Mouse (Mus musculus): ENCODE results near the gene Gmppb.
"Not testable (repeated sequence)": the region's sequence is repeated elsewhere in the genome, so short reads cannot be mapped to it uniquely, and the experiment has no call there.

Gmppb gene

DNA sequence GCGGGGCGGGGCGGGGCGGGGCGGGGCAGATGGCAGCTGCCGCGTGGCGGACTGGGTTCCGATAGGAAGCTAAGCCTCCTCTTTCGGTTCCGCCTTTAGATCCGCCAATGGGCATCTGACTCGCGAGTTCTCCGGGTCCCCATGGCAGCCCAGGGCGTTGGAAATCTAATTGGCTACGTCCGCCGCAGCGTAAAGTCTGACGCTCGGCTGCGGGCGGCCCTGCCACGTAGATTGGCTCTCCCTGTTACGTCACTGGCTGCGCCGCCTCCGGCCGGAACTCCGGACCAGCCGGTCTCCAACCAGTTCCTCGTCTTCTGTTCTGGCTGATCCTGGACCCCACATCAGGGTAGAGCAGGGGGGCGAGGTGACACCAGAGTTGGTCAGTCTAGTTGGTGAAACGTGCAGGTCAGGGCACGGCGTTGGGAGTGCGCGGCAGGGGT lies at the start of gene Gmppb:
Gmppb (plus strand) TSS at position 227 of the 440 bp plus-strand sequence.
- DNase-seq (ENCODE audit: low spot score in 2 of 2): peak; percentile 85 to 96

DNA sequence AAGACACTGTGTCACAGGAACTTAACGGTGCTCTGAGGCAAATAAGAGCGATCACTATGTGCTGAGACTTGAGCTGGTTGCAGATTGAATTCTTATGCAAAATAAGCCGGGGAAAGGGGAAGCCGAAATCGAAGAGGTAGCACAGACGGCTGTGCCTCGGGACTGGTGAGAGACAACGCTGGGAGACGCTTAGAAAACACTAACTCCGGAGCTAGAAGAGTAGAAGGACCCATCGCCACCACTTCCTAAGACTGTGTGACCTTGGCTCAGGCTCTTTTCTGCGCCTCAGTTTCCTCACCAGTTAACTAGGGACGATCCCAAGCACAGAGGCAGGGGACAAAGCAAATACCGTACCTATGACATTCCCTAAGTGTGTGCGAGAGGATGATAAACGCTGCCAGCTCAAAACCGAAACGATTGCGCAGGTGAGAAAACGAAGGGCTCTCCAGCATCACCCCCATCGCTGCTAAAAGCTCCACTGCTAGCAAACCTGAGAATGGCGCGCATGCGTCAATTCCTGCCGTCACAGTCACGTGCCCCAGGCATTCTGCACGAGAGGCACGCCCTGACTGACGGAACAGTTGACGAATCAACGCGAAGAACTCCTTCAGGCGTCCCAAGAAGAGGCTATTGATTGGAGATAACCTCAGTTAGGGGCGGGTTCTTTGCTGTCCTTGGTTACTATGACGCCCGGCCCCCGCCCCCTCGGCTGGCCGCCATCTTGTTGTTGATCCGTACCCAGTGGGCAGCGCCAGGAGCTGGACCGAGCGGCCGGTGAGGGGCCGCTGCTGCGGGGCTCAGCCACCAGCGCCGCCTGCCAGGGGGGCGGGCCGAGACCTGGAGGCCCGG lies 46.9 kb upstream of the Gmppb start, which contains the start of gene Ip6k1:
Ip6k1 (plus strand) TSS at position 580 of the 849 bp plus-strand sequence.
- DNase-seq (ENCODE audit: low spot score in 2 of 2): peak; percentile 99

DNA sequence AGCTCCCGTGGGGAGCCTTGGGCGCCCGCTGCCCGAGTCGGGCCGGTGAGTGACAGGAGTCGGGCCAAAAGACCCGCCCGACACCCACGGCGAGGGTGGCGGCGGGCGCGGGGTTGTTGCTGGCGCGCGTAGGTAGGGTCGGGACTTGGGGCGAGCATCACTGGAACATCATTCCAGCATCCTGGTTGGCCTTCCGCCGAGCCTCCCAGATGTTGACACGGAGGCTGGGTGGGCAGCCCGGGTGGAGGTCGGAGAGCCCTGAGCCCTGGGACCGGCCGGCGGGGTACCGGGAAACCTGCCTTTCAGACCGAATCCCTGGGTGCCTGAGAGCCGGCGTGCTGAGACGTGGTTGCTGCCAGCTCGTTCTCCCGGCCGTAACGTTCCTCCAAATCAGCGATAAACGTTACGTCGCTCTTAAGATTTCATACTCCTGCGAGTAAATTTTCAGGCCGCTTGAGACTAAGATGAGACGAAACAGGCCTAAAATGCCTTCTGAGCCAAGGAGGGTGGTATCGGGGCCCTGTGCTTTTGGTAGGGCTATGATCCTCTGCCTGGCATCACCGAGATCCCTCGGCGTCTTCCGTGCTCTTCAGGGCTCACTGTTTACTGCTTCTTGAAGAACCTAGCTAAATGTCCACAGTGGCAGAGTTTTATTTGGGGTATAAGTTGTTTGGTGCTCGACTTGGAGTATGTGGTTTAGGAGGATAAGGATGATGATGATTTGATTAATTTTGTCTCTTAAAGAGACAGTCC lies 46.1 kb upstream of the Gmppb start:
- no peak for DNase-seq (ENCODE audit: low spot score in 2 of 2)

DNA sequence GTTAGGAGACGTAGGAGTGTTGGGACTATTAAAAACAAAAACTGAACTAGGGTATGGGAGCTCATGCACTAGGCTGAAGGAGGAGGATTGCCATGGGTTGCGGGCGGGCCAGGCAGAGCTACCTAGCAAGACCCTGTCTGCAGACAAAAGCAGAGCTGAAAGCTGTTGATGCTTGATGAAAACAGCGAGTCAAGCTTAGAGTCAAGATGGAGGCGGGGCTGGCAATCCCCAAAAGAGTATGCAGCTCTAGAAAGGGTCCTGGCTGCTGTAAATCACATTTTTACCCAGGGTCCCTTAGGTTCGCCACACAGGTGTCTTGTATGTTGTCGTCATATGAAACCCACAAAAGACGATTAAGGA lies 45.5 kb upstream of the Gmppb start:
- DNase-seq (ENCODE audit: low spot score in 2 of 2): peak in 1 of 2 experiments; percentile 19

DNA sequence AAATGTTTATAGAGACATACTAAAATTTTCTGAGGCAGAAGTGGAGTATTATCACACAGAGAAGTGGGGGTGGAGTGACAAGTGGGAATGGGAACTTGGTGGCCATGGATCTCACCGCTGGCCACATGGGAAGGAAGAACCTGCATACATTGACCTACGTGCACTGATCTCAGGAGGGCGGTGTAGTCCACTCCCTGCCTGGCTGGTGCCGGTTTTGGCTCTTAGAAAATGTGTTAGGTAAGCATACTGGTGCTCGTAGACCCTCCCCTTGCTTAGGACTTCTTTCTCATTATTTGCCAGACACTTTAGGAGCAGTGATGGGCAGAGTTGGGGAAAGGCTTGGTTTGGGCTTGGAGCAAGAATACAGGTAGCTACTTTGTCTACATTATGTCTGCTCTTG lies 41.0 kb upstream of the Gmppb start:
- no peak for DNase-seq (ENCODE audit: low spot score in 2 of 2)

DNA sequence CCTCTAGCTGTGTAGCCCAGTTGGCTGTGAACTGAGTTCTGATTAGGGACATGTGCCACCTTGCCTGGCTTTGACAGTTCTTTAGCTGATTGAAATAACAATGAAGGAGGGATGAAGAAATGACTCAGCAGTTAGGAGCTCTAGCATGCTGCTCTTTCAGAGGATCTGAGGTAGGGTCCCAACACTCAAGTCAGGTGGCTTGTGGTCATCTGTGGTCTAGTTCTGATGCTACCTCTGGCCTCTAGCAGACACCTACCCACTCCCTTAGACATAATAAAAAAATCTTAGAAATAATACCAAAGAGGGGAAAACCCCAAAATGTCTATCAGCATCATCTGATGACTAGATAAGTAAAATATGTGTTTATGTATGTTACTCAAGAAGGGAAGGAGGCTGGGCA lies 38.7 kb upstream of the Gmppb start:
- DNase-seq (ENCODE audit: low spot score in 2 of 2): no peak

DNA sequence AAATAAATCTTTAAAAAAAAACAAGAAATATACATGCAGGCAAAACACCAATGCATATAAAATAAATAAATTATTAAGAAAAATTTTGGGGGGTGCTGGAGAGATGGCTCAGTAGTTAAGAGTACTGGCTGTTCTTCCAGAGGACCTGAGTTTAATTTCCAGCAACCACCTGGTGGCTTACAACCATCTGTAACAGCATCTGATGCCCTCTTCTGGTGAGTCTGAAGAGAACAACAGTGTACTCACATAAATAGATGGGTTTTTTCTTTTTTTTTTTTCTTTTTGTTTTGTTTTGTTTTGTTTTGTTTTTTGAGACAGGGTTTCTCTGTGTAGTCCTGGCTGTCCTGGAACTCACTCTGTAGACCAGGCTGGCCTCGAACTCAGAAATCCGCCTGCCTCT lies 35.5 kb upstream of the Gmppb start:
- DNase-seq (ENCODE audit: low spot score in 2 of 2): not testable (repeated sequence)

DNA sequence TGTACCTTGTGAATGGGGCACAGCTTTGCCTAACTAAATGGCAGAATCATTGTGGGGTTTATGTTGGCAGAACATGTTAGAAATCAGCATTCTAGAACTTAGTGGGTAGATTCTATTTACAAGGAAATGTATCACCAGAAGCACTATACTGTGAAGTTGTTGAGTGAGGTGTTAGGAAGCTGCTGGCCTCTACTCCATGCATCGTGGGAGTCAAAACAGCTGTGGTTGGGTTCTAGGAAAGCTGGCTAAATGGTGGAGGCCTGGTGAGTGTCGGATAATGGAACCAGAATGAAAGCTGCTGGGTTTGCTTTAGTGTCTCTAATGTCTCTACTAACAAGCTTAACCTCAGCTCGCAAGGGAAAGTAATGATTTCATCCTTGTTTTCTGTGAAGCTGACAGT lies 31.9 kb upstream of the Gmppb start:
- no peak for DNase-seq (ENCODE audit: low spot score in 2 of 2)

DNA sequence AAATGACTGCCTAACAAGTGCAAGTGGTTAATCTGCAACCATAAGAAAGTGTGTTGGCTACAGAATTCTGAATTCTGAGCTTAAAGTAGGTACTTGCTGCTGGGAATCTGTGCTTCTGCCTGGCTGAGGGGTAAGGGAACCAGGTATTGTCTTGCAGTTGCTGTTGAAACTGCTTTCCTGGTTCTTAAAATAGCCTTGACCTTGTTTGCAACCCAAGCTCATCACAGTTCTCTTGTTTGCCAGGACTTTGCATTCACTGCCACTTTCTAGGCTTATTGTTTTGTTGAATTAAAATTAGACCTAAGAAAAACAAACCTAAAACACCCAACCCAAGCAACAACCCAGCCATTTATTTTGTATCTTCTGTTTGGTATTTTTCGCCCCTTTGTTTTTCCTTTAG lies 28.3 kb upstream of the Gmppb start:
- DNase-seq (ENCODE audit: low spot score in 2 of 2): no peak

DNA sequence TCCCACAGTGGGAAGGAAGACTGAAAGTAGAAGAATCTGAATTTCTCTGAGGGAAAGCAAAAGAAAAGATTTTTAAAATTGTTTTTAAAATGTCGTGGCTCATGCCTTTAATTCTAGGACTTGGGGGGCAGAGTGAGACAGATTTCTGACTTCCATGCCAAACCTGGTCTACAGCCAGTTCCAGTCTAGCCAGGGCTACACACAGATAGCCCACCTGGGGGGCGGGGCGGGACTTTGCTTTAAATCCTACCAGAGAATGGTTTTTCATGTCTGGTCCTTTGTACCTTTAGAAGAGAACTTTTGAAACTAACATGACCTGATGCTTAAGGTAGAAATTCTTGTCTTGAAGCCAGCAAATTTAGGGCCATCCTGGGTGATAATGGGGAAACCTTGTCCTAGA lies 25.8 kb upstream of the Gmppb start:
- DNase-seq (ENCODE audit: low spot score in 2 of 2): no peak

DNA sequence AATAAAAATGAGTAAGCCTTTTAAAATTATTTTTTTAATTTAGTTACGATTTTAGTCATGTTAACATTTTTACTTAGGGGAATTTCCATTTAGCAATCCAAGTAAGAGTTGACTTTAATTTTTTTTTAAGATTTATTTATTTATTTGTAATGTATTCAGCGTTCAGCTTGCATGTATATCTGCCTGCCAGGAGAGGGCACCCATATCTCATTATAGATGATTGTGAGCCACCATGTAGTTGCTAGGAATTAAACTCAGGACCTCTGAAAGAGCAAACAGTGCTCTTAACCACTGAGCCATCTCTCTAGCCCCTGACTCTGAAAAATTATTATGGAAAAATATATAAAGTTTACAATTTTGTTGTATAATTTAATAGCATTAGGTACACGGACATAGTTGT lies 22.5 kb upstream of the Gmppb start:
- no peak for DNase-seq (ENCODE audit: low spot score in 2 of 2)

DNA sequence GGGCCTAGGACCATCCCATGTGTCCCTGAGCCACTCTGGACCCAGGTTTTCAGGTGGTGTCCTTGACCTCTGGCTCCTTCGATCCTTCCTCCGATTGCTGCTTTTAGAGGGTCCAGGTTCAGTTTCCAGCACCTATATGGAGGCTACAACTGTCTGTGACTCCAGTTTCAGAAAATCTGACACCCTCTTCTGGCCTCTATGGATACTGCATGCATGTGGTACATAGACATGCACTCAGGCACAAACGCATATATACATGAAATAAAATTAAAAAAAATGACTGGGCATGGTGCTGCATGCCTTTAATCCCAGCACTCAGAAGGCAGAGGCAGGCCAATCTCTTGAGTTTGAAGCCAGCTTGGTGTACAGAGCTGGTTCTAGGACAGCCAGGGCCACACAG lies 21.2 kb upstream of the Gmppb start:
- DNase-seq (ENCODE audit: low spot score in 2 of 2): no peak

DNA sequence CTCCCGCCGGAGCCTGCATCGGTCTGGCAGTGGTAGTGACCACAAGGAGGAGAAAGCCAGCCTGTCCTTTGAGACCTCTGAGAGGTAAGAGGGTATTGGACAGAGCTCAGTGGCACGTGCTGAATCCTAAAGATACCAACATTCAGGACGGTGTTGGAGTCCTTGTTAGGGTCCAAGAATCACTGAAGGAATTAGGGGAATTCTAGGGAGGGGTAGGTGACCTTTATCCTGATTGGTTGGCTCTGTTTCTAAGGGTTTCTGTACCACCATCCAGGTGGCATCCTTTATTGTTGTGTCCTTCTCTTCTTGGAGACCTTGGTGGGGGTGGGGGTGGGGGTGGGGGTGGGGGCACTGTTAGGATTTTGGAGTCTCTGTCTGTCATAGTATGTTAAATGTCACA lies 16.9 kb upstream of the Gmppb start:
- DNase-seq (ENCODE audit: low spot score in 2 of 2): no peak

DNA sequence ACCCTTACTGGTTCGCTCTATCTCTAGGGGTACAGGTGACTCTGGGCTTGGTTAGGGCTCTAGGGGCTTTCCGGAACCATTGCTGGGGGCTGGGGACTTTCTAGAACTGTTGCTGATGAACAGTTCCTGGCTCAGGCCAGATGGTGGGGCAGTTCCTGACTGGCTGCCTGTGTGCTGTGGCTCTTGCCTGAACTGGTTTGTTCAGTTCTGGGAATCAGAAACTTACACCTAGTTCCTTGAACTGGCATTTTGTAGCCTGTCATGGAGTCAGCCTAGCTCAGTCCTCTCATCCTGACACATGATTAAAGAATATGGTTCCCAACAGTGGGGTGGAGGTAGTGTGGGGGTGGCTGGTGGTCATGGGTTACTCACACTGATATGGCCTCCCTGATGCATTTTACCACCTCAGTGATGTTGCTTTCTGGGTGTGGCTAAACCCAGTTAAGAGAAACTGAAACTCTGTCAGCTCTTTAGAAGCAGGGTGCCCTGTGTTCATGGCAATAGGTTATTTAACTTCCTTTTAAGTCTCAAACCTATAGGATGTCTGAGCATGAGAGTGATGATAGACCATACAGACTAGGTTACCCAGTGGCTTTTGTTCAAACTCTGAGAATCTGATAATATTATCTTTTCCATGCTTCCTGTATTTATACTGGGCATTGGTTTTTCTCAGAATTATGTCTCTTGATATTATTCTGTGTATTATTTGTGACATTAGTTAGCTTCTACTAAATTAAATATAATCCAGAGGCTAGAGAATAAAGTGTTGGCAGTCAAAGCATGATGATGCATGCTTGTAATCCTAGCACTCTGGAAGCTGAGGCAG lies 13.5 kb upstream of the Gmppb start:
- DNase-seq (ENCODE audit: low spot score in 2 of 2): no peak

DNA sequence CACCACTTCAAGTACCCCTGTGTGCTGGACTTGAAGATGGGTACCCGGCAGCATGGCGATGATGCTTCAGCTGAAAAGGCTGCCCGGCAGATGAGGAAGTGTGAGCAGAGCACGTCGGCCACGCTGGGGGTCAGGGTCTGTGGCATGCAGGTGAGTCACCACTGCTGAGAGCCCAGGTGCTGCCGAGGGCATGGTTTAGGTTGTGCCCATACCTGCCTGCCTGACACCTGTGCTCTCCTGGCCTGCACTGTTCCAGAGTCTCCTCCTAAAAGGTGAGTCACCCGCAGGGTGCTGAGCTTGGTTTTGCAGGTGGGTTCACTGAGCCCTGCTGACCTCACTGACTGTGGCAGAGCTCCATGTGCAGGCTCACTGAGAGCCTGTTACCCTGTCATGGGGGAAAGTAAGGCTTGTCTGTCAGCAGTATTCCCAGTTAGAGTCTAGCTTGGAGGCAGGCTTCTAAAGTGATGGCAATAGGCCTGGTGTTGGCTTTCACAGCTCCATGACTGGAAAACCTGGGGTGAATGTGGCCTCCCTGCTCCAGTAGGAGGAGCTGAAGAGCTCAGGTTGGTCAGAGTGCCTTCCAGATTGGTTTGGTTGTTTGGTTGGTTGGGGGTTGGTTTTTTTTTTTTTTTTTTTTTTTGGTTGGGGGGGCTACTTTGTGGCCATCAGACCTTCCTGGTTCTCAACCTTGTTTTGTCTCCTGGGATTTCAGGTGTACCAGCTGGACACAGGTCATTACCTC lies 4.1 kb upstream of the Gmppb start:
- no peak for DNase-seq (ENCODE audit: low spot score in 2 of 2)

DNA sequence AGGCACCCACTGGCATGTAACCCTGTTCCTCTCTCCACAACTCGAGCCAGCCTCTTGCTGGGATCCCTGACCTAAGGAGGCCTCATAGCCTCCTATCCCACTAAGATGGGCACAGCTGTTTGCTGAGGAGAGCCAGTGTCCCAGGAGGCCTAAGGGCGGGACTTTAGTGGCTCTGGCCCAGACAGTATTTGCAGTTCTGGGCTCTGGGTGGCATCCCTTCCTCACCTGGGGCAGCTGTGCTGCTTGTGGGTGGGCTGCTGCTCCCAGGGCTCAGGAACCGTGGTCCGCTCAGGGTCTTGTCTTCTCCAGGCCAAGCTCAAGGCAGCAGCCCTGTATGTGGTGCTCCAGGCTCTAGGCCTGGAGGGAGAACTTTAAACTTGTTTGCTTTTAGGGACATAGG lies 2.5 kb upstream of the Gmppb start:
- DNase-seq (ENCODE audit: low spot score in 2 of 2): no peak

DNA sequence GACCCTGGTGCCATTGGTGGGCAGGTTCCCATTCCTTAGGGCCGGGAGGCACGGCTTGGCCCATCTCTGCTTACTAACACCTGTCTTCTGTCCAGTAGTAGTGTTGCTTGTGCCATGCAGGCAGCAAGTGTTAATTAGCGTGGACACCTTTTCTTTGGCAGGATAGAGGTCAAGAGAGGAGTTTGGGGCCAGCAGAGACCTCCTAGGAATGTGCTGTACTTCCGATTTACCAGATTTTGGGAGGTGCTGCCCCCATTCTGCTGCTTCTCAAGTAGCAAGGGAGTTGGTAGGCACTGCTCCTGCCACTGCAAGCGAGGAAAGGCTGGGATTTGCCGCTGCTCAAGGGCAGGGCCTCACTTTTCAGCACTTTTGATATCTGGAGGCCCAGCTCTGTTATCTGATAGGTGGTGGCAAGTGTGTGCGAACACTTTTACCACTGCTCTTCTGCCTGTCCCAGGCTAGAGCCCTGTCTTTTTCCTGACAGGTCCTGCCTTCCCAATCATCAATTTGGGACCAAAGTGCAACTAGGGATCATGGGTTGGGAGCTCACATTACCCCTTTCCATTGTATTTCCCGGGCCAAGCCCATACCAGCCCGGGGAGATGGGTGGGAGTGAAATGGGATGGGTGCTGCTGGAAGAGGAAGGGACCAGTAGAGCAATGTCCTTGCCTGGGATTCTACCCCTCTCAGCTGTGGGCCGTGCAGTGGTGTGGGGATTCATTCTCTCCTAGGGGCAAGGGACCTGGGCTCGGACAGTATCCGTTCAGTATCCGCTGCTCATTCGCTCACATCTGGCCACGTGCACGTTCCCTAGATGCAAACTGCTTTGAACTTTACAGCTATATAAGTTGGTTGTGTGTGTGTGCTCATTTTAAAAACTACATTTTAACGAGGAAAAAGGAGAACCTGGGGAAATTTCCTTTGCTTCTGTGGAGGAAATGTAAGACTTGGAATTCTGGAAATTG lies 1.2 kb upstream of the Gmppb start:
- DNase-seq (ENCODE audit: low spot score in 2 of 2): no peak

DNA sequence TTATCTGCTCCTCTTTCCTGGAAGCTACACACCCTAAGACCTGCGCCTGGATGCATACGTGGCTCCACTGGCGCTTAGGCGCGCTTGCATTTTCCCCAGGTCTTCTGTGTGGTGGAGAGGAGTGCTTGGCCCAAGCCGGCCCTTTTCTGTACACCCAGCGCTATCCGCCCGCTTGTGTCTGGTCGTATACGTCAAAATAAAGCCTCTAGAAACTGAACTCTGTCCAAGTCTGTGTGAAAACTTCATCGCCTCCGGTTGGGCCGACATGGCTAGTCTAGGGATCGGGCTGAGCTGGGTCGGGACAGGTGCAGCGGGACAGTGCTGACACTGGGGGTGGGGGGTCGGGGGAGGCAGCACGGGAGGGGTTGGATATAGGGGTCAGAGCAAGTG lies 481 bp upstream of the Gmppb start:
- peak in 1 of 2 experiments; percentile 47 for DNase-seq (ENCODE audit: low spot score in 2 of 2)

DNA sequence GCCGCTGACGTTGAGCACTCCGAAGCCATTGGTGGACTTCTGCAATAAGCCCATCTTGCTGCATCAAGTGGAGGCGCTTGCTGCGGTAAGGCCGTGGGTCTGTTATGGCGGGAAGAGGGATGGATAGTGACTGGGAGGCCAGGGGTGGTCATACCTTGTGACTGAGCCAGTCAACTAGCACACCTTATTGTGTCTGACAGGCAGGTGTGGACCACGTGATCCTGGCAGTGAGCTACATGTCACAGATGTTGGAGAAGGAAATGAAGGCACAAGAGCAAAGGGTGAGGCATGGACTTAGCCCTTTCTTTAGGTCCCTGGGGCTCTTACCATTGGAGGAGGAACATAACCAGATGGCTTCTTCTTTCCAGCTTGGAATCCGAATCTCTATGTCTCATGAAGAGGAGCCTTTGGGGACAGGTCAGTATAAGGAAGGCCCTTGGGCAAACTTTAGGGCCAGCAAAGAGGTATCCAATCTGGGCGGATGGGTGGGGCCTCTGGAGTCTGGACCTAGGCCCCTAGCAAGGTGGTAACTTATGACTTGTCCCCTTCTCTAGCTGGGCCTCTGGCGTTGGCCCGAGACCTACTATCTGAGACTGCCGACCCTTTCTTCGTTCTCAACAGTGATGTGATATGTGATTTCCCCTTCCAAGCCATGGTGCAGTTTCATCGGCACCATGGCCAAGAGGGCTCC lies 664 bp downstream of the Gmppb start:
- no peak for DNase-seq (ENCODE audit: low spot score in 2 of 2)
